Mouse (Mus musculus) MEL (cell line): ENCODE results near the gene Mboat1. TPM values are rescaled to one million over a fixed set of nuclear protein-coding genes. Genes with fewer than 3 reads are reported as not detected.

Experiments used
- DNase-seq: peaks from one replicate; pipeline ENCODE4 v3.0.0; 2011; ENCODE audit warnings: low read depth, low spot score
- H3K27ac ChIP-seq: 2 replicates; pipeline ENCODE4 v1.5.1; 2012; ENCODE audit warnings: low read depth, mild to moderate bottlenecking, control low read depth, low read length, moderate library complexity; ENCODE audit not compliant: control insufficient read depth
- H3K27me3 ChIP-seq, 2 experiments: fragments of 150-350 bp in 1 of 2; sonication (generic) in 1 of 2; 2 replicates each; pipeline ENCODE4 v1.6.1; 2012; ENCODE audit warnings: low read length in 2 of 2, mild to moderate bottlenecking in 2 of 2, improper control_type of control experiment in 1 of 2, moderate library complexity in 1 of 2; ENCODE audit not compliant: insufficient read depth in 2 of 2, control insufficient read depth in 1 of 2
- H3K36me3 ChIP-seq, 2 experiments: 2 replicates each; pipeline ENCODE4 v1.6.1; 2012 to 2014; ENCODE audit warnings: low read length in 2 of 2, improper control_type of control experiment in 1 of 2, inconsistent platforms in 1 of 2, mild to moderate bottlenecking in 1 of 2; ENCODE audit not compliant: insufficient read depth in 2 of 2, control insufficient read depth in 1 of 2
- H3K4me1 ChIP-seq, 2 experiments: fragments of 150-350 bp in 1 of 2; sonication (generic) in 1 of 2; 2 replicates each; pipeline ENCODE4 v1.6.1; 2012; ENCODE audit warnings: low read length in 2 of 2, improper control_type of control experiment in 1 of 2, mild to moderate bottlenecking in 1 of 2; ENCODE audit not compliant: insufficient read depth in 2 of 2, control insufficient read depth in 1 of 2
- H3K4me3 ChIP-seq, 2 experiments: fragments of 150-350 bp in 1 of 2; sonication (generic) in 1 of 2; 2 replicates each; pipeline ENCODE4 v1.5.1; 2012; ENCODE audit warnings: low read depth in 2 of 2, low read length in 2 of 2, mild to moderate bottlenecking in 2 of 2, moderate library complexity in 2 of 2, control low read depth in 1 of 2, improper control_type of control experiment in 1 of 2; ENCODE audit not compliant: control insufficient read depth in 1 of 2, insufficient read depth in 1 of 2
- H3K79me2 ChIP-seq: 2 replicates; pipeline ENCODE4 v1.6.1; 2012; ENCODE audit warnings: mild to moderate bottlenecking, low read length, moderate library complexity; ENCODE audit not compliant: control insufficient read depth, poor library complexity, insufficient read depth
- H3K9ac ChIP-seq: 2 replicates; pipeline ENCODE4 v1.6.1; 2012; ENCODE audit warnings: low read depth, mild to moderate bottlenecking, control low read depth, low read length, moderate library complexity; ENCODE audit not compliant: control insufficient read depth, poor library complexity, severe bottlenecking
- H3K9me3 ChIP-seq: fragments of 150-350 bp; sonication (generic); replicated peaks from 2 replicates; pipeline ENCODE4 v1.6.1; 2012; ENCODE audit warnings: mild to moderate bottlenecking, low read length, improper control_type of control experiment, moderate library complexity; ENCODE audit not compliant: insufficient read depth
- BHLHE40 ChIP-seq: IDR thresholded peaks from 2 replicates; pipeline ENCODE4 v1.6.1; 2012; ENCODE audit warnings: low read depth, mild to moderate bottlenecking, inconsistent platforms, low read length, improper control_type of control experiment, borderline replicate concordance
- CTCF ChIP-seq, 3 experiments: IDR thresholded peaks in 2 of 3; conservative IDR thresholded peaks in 1 of 3; 2 replicates each; pipeline ENCODE4 v1.5.1; 2011 to 2012; ENCODE audit warnings: low read length in 3 of 3, low read depth in 2 of 3, mild to moderate bottlenecking in 2 of 3, improper control_type of control experiment in 1 of 3, inconsistent platforms in 1 of 3, mixed read lengths in 1 of 3, moderate library complexity in 1 of 3; ENCODE audit not compliant: control insufficient read depth in 1 of 3, insufficient read depth in 1 of 3, poor library complexity in 1 of 3, severe bottlenecking in 1 of 3
- EP300 ChIP-seq, 2 experiments: IDR thresholded peaks; 2 replicates each; pipeline ENCODE4 v1.6.1; 2011; ENCODE audit warnings: improper control_type of control experiment in 2 of 2, low read length in 2 of 2, low read depth in 1 of 2, mild to moderate bottlenecking in 1 of 2
- ETS1 ChIP-seq: IDR thresholded peaks from 2 replicates; pipeline ENCODE4 v1.6.1; 2012; ENCODE audit warnings: low read depth, mild to moderate bottlenecking, inconsistent platforms, low read length, improper control_type of control experiment, moderate library complexity
- HCFC1 ChIP-seq: IDR thresholded peaks from 2 replicates; pipeline ENCODE4 v1.6.1; 2012; ENCODE audit warnings: low read depth, mild to moderate bottlenecking, inconsistent platforms, low read length, improper control_type of control experiment, moderate library complexity
- JUND ChIP-seq: IDR thresholded peaks from 2 replicates; pipeline ENCODE4 v1.6.1; 2011; ENCODE audit warnings: low read depth, mild to moderate bottlenecking, improper control_type of control experiment, low read length
- MYB ChIP-seq: IDR thresholded peaks from 2 replicates; pipeline ENCODE4 v1.6.1; 2011; ENCODE audit warnings: mild to moderate bottlenecking, low read depth, low read length, improper control_type of control experiment
- NELFE ChIP-seq: IDR thresholded peaks from 2 replicates; pipeline ENCODE4 v1.6.1; 2011; ENCODE audit warnings: low read depth, low read length, improper control_type of control experiment
- NRF1 ChIP-seq: IDR thresholded peaks from 2 replicates; pipeline ENCODE4 v1.6.1; 2014; ENCODE audit warnings: low read depth, mild to moderate bottlenecking, inconsistent platforms, low read length, improper control_type of control experiment, moderate library complexity; ENCODE audit not compliant: poor library complexity, insufficient read depth, severe bottlenecking
- POLR2A ChIP-seq, 2 experiments: IDR thresholded peaks; 2 replicates each; pipeline ENCODE4 v1.6.1; 2011 to 2012; ENCODE audit warnings: low read length in 2 of 2, mild to moderate bottlenecking in 2 of 2, control low read depth in 1 of 2, improper control_type of control experiment in 1 of 2, low read depth in 1 of 2, moderate library complexity in 1 of 2; ENCODE audit not compliant: control insufficient read depth in 1 of 2, insufficient read depth in 1 of 2, poor library complexity in 1 of 2
- POLR2AphosphoS2 ChIP-seq: IDR thresholded peaks from 2 replicates; pipeline ENCODE4 v1.6.1; 2011; ENCODE audit warnings: low read length, improper control_type of control experiment
- POLR2AphosphoS5 ChIP-seq: IDR thresholded peaks from 2 replicates; pipeline ENCODE4 v1.6.1; 2012; ENCODE audit warnings: low read depth, borderline replicate concordance, mild to moderate bottlenecking, inconsistent platforms, low read length, moderate library complexity, mixed read lengths
- SIN3A ChIP-seq: IDR thresholded peaks from 2 replicates; pipeline ENCODE4 v1.6.1; 2012; ENCODE audit warnings: low read length, improper control_type of control experiment, inconsistent platforms
- TBP ChIP-seq: IDR thresholded peaks from 2 replicates; pipeline ENCODE4 v1.8.0; 2011; ENCODE audit warnings: low read depth, low read length, improper control_type of control experiment
- polyA plus RNA-seq, 2 experiments: library from polyadenylated mRNA; stranded (reverse) in 1 of 2; unstranded in 1 of 2; fragments of >175 nt in 1 of 2; fragments of >200 nt in 1 of 2; gene quantifications; 2 replicates each; pipeline versions ENCODE4 v1.2.1 to v1.2.4; 2012; ENCODE audit warnings: low replicate concordance in 2 of 2, low read depth in 1 of 2; ENCODE audit not compliant: insufficient read length in 2 of 2, insufficient read depth in 1 of 2, missing spikeins in 1 of 2
- total RNA-seq: library from RNA; depleted of rRNA; stranded (reverse); fragments of 300-350 nt; gene quantifications from 2 replicates; pipeline ENCODE4 v1.2.3, GENCODE M21; 2012

The Mboat1 gene
- total and polyA plus RNA-seq, 3 experiments: 19.8 to 21.9 TPM; not detected in 1

DNA sequence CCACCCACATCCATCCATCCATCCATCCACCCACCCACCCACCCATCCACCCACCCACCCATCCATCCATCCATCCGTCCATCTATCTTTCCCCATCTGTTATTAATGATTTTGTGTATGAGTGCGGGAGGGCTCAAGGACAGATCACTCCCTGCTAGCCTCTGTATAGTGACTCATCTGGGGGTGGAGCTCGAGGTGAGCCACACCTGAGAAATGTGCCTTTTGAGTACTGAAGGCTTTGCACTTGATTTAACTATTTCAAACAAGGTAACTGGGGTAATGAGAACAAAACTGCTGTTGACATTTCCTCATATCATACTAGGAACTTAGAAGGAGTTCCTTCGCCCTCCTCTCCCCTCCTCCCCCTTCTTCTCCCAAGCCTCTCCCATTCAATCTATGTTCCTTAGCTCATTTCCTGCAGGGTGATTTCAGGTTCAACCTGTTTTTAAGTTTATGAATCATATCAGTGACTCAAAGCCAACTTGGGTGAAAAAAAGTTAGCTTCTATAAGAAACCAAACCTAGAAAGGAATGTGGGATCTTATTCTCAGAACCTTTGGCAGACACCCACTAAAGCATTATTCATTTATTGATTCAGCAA lies 27.2 kb upstream of the Mboat1 start:
- no peak overlapping the region for H3K4me3 ChIP-seq
- H3K27me3 ChIP-seq: no peaks in the 10 kb centered on the region
- DNase-seq: no peak
- no peaks in the 10 kb centered on the region for H3K4me1 ChIP-seq
- no peak overlapping the region for H3K9ac ChIP-seq
- TF ChIP-seq POLR2AphosphoS2 (no peak), POLR2AphosphoS5 (no peak), EP300 (IDR thresholded peaks at IDR 0.05; ENCODE audit: low read depth in 1 of 2, low read length in 2 of 2) (no peak), MYB (no peak), SIN3A (no peak), CTCF (IDR thresholded peaks at IDR 0.05 in 2 of 3, conservative IDR thresholded peaks at IDR 0.05 in 1 of 3; ENCODE audit: control insufficient read depth in 1 of 3, insufficient read depth in 1 of 3, low read depth in 2 of 3, low read length in 3 of 3, poor library complexity in 1 of 3, severe bottlenecking in 1 of 3) (no peak), POLR2A (IDR thresholded peaks at IDR 0.05; ENCODE audit: control insufficient read depth in 1 of 2, insufficient read depth in 1 of 2, low read depth in 1 of 2, low read length in 2 of 2, poor library complexity in 1 of 2) (no peak), TBP (no peak), HCFC1 (no peak), NELFE (no peak), ETS1 (no peak), JUND (no peak), NRF1 (no peak)
- no peaks in the 10 kb centered on the region for H3K9me3 ChIP-seq
- no peaks in the 10 kb centered on the region for H3K36me3 ChIP-seq
- H3K27ac ChIP-seq: no peak overlapping the region
- H3K79me2 ChIP-seq: no peaks in the 10 kb centered on the region

DNA sequence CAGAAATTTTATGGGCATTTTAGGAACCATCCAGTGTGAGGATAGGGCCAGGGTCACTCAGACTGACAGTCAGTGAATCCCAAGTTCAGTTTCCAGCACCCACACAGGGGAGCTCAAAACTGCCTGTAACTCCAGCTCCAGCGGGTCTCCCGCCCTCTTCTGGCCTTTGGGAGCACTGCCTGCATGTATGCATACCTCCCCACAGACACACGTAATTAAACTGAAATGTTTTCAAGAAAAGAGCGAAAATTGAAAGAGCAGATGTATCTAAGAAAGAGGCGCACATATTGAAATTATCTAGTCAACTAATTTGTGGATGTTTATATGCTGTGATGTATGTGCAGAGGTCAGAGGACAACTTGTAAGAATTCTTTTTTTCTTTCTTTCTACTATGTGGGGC lies 20.5 kb upstream of the Mboat1 start:
- Histone ChIP-seq H3K9me3 (no peaks in the 10 kb centered on the region), H3K36me3 (no peaks in the 10 kb centered on the region), H3K79me2 (no peaks in the 10 kb centered on the region), H3K4me1 (no peaks in the 10 kb centered on the region), H3K27me3 (no peaks in the 10 kb centered on the region), H3K9ac (no peak overlapping the region), H3K27ac (no peak overlapping the region), H3K4me3 (no peak overlapping the region)
- no peak for DNase-seq
- peak in 2 of 3 experiments; percentile 4 to 30; a peak in 3 of 6 replicates for TF ChIP-seq CTCF (IDR thresholded peaks at IDR 0.05 in 2 of 3, conservative IDR thresholded peaks at IDR 0.05 in 1 of 3; ENCODE audit: control insufficient read depth in 1 of 3, insufficient read depth in 1 of 3, low read depth in 2 of 3, low read length in 3 of 3, poor library complexity in 1 of 3, severe bottlenecking in 1 of 3)
- no peak for TF ChIP-seq POLR2AphosphoS5

DNA sequence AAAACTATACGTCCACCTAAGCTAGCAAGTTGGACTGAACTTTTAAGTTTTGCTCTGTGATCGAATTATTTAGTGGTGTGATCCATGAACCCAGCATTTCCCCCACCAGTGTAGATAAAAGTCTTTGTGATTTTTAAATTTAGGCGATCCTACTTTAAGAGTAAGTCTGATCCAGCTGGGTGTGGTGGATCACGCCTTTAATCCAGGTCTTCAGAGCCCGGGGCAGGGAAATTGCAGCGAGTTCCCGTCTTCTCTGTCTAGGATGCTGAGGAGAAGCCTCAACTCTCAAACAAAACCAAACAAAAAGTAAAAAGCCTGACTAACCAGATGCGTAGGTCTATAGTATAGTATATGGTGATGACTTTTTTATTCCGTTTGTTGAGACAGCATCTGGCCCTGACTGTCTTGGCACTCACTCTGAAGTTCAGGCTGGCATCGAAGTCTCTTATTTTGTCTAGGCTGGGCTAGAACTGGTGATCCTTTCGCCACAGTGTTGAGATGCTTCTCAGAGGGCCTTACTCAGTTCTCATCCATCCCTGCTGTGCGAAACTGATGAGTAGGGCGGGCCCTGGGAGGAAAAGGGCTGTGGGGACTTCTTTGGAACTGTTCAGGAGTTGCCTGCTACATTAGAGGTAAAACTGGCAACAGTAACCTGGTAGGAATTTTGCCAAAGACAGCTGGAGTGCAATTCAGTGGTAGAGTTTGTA lies 787 bp downstream of the Mboat1 start:
- peak overlapping the region; percentile 69 for H3K9ac ChIP-seq
- peak overlapping the region; percentile 66 to 84 for H3K4me3 ChIP-seq
- H3K27ac ChIP-seq: peak overlapping the region; percentile 17; the same call in 1 of the 2 replicates
- DNase-seq: no peak
- H3K4me1 ChIP-seq: peaks cover 0 to 12% of the 10 kb centered on the region in 2 experiments
- H3K36me3 ChIP-seq: peaks cover 0 to 8% of the 10 kb centered on the region in 2 experiments; a peak in 2 of 4 replicates
- no peak for TF ChIP-seq BHLHE40
- TF ChIP-seq SIN3A: peak; percentile 43; the same call in 1 of the 2 replicates
- no peak for TF ChIP-seq NELFE
- no peaks in the 10 kb centered on the region for H3K27me3 ChIP-seq
- H3K9me3 ChIP-seq: no peaks in the 10 kb centered on the region
- H3K79me2 ChIP-seq: peaks cover 6% of the 10 kb centered on the region
